Mouse (Mus musculus) small intestine, adult 2 months (tissue): ENCODE measurements around the gene Catspere2. TPM values are rescaled to one million over a fixed set of nuclear protein-coding genes. Genes with fewer than 3 reads are reported as not detected.
"Not testable (repeated sequence)": the region's sequence is repeated elsewhere in the genome, so short reads cannot be mapped to it uniquely, and the experiment has no call there.

ENCODE experiments used
- H3K27ac ChIP-seq: fragments of 200-500 bp; 2 replicates; pipeline ENCODE4 v1.5.1; 2012; ENCODE audit warnings: low read depth, low read length, control low read depth, inconsistent platforms; ENCODE audit not compliant: insufficient read depth
- H3K27me3 ChIP-seq: fragments of 200-500 bp; 2 replicates; pipeline ENCODE4 v1.6.1; 2012; ENCODE audit warnings: mild to moderate bottlenecking, moderate library complexity, low read length, inconsistent platforms; ENCODE audit not compliant: control insufficient read depth, insufficient read depth
- H3K36me3 ChIP-seq: fragments of 200-500 bp; 2 replicates; pipeline ENCODE4 v1.6.1; 2012; ENCODE audit warnings: mild to moderate bottlenecking, low read length, control low read depth, inconsistent platforms; ENCODE audit not compliant: control insufficient read depth, insufficient read depth
- H3K4me1 ChIP-seq: fragments of 200-500 bp; 2 replicates; pipeline ENCODE4 v1.6.1; 2012; ENCODE audit warnings: low read length, inconsistent platforms, mixed read lengths; ENCODE audit not compliant: control insufficient read depth, insufficient read depth, insufficient read length
- H3K4me3 ChIP-seq: fragments of 200-500 bp; 2 replicates; pipeline ENCODE4 v1.5.1; 2012; ENCODE audit warnings: low read depth, mild to moderate bottlenecking, control low read depth, inconsistent platforms, low read length, moderate library complexity
- CTCF ChIP-seq: fragments of 200-500 bp; IDR thresholded peaks from 2 replicates; pipeline ENCODE4 v1.5.1; 2012; ENCODE audit warnings: low read depth, mild to moderate bottlenecking, control low read depth, inconsistent platforms, low read length, moderate library complexity, mixed read lengths; ENCODE audit not compliant: insufficient replicate concordance, insufficient read length; ENCODE audit errors: extremely low read depth
- POLR2A ChIP-seq: fragments of 200-500 bp; IDR thresholded peaks from 2 replicates; pipeline ENCODE4 v1.6.1; 2012; ENCODE audit warnings: low read depth, mild to moderate bottlenecking, control low read depth, inconsistent platforms, low read length, moderate library complexity
- WGBS: fragments of 180-500 bp; shearing (Covaris S2); methylation state at CpG from one replicate; pipeline ENCODE4 v1.1.7; 2018; 5-methylcytosine and 5-hydroxymethylcytosine counted together
- polyA plus RNA-seq: library from polyadenylated mRNA; depleted of rRNA; stranded (reverse); fragments of >200 nt; gene quantifications from 2 replicates; pipeline ENCODE4 v1.2.3, GENCODE M21; 2012

Catspere2 gene
- polyA plus RNA-seq, 1 experiment = 0.11 TPM

DNA sequence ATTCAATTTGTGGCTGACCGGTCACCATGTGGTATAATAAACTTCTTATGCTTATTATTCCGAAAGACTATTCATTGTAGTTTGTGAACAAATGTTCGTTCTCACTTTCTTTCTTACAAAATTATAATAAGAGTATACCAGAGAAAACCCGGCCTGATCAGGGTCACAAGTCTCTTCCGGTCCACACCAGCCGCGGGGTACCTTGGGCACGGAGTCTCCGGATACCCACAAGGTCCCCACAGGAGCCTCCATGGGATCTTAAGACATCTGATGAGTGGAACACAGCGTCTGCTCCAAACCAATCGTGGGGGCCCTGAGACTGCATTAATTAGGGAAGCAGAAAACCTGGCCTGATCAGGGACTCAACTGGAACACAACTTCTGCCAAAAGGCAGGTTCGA lies 151.1 kb downstream of the Catspere2 start:
- no peaks in the 10 kb centered on the region for H3K36me3 ChIP-seq
- 94% methylated on average over 12 of the region's 12 CpGs for WGBS
- TF ChIP-seq CTCF = no peak
- no peak for TF ChIP-seq POLR2A
- H3K4me1 ChIP-seq = no peaks in the 10 kb centered on the region
- no peaks in the 10 kb centered on the region for H3K27me3 ChIP-seq
- no peak overlapping the region for H3K4me3 ChIP-seq
- no peak overlapping the region for H3K27ac ChIP-seq

DNA sequence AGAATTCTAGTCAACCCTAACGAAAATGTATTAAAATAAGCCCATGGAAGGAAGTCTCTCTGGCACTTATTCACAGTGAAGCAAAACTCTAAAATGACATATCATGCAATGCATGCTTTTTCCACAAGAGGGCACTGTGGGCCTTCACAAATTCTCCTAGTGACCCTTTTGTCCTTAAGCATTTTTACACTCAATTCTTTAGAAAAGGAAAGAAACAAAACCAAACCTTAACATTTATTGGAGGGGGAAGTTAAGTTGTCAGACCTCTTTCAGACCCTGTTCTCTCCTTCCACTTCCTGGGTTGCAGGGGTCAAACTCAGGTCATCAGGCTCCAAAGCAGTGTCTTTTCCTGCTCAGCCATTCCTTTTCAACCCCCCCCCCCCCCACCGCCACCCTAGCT lies 163.3 kb downstream of the Catspere2 start:
- WGBS = 31% methylated on average over 2 of the region's 2 CpGs
- H3K36me3 ChIP-seq, H3K4me3 ChIP-seq, H3K27ac ChIP-seq, H3K4me1 ChIP-seq, H3K27me3 ChIP-seq: not testable (repeated sequence)

DNA sequence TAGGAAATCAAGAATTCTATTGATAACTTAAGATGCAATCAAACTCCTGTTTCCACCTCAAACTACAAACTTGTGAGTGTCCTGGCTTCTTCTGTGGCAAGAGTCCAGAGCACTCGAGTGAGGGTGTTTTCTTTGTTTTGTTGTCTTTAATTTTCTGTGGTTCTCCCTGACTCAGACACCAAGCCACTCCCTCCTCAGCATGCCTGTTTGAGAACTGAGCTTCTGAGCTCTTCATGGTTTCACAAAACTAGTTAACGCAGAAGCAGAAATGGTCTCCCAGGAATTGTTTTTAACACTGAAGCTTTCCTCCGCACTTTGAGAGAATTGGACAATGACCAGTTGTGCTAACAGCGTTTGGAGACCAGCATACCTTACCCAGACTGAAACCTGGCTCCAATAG lies 163.7 kb downstream of the Catspere2 start:
- H3K36me3 ChIP-seq, H3K27ac ChIP-seq, H3K4me3 ChIP-seq, H3K27me3 ChIP-seq, H3K4me1 ChIP-seq: not testable (repeated sequence)
- WGBS = 60% methylated on average over 4 of the region's 4 CpGs

DNA sequence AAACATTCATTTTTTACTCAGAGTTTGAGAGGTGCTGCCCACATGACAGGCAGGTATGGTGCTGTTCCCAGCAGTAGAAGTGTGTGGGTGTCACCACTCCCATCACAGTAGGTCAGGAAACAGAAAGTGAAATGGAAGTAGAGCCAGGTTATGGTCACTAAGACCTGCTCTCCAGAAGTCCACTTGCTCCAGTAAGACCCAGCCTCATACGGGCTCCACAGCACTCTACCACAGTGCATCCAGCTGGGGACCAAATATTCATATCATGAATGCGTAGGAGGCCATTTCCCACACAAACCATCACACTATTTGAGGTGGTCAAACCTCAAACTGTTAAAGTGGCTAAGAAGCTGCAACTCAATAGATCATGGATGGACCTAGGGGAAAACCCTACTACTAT lies 199.0 kb downstream of the Catspere2 start:
- Histone ChIP-seq H3K4me1 (peaks cover 2% of the 10 kb centered on the region; the same call in 1 of the 2 replicates), H3K4me3 (no peak overlapping the region), H3K27me3 (no peaks in the 10 kb centered on the region), H3K27ac (no peak overlapping the region), H3K36me3 (no peaks in the 10 kb centered on the region)
- TF ChIP-seq POLR2A = no peak
- no peak for TF ChIP-seq CTCF
- 94% methylated on average over 2 of the region's 2 CpGs for WGBS

DNA sequence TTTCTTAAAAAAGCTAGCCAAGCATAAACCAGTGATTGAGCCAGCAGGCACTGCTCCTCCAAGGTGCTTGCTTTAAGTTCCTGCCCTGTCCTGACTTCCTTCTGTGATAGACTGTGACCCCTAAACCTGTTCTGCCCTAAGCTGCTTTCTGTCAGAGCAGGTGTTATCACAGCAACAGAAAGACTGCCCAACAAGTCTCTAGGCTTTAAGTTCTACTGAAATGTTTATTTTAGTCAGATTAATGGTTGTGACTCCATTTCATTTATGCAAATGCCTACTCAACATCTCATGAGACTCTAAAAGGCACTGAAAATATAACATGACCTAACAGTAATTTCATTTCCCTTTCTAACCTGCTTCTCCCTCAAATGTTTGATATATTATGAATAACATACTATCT lies 202.4 kb downstream of the Catspere2 start:
- Histone ChIP-seq H3K36me3 (no peaks in the 10 kb centered on the region), H3K4me1 (peaks cover 2% of the 10 kb centered on the region; the same call in 1 of the 2 replicates), H3K27ac (no peak overlapping the region), H3K4me3 (no peak overlapping the region), H3K27me3 (no peaks in the 10 kb centered on the region)
- TF ChIP-seq POLR2A (no peak), CTCF (no peak)

DNA sequence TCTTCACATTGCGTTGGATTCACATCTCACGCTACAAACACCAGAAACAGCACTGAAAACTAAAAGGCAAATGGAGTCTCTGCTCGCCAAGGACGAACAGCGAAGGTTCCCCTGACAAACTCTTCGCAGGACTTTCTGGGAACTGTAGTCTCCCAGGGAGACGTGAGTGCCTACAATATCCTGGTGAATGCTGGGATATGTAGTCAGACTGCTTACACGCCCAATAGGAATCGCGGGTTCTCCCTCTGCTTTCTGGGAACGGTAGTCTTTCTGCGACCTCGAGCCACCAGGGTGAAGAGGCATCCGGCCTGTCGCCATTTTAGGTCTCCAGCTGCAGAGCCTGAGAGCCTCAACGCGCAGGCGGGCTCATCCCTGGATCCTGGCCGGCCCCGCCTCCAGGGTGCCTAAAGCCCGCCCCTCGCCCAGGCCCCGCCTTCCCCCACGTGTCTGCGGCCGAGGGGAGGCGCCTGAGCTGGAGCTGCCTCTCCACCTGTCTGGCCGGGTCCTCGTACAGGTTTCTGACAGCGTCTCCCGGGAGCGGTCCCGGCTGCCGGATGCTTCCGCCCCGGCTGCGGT lies 204.1 kb downstream of the Catspere2 start, which contains the start of gene Desi2:
Gene Desi2, plus strand, starts transcription at position 202 of the 576 bp plus-strand sequence.
- not testable (repeated sequence) for H3K36me3 ChIP-seq, H3K4me1 ChIP-seq, H3K27me3 ChIP-seq
- peak within 1 kb of the TSS; percentile 69 for H3K4me3 ChIP-seq
- peak within 1 kb of the TSS; percentile 58 for H3K27ac ChIP-seq
- peak; percentile 28; the same call in 1 of the 2 replicates for TF ChIP-seq POLR2A
- WGBS = under 1% methylated on average over 37 of the region's 37 CpGs

- H3K27ac ChIP-seq, H3K27me3 ChIP-seq, H3K4me1 ChIP-seq, H3K36me3 ChIP-seq: not testable (repeated sequence)
- peak overlapping the region; percentile 69 for H3K4me3 ChIP-seq
- WGBS = under 1% methylated on average over 28 of the region's 38 CpGs
These were observed 204.6 kb downstream of the Catspere2 start for GRCm38 (mm10) chr1:178187810-178188209.

- Histone ChIP-seq H3K4me1 (peaks cover 2% of the 10 kb centered on the region; the same call in 1 of the 2 replicates), H3K4me3 (peak overlapping the region; percentile 51), H3K27me3 (no peaks in the 10 kb centered on the region), H3K36me3 (no peaks in the 10 kb centered on the region), H3K27ac (peak overlapping the region; percentile 53; the same call in 1 of the 2 replicates)
- TF ChIP-seq POLR2A (no peak), CTCF (no peak)
- WGBS = 3% methylated on average over 13 of the region's 13 CpGs
These were observed 205.2 kb downstream of the Catspere2 start for GRCm38 (mm10) chr1:178188386-178188785.
